Mouse (Mus musculus): ENCODE data around the gene E130116L18Rik. TPM values are rescaled to one million over a fixed set of nuclear protein-coding genes. Genes with fewer than 3 reads are reported as not detected.
"Not testable (repeated sequence)": the region's sequence is repeated elsewhere in the genome, so short reads cannot be mapped to it uniquely, and the experiment has no call there.

E130116L18Rik gene
- polyA plus RNA-seq, 1 experiment from 2014 or later: not detected

- no peak overlapping the region for H3K27ac ChIP-seq (ENCODE audit: poor library complexity, severe bottlenecking)
- H3K27me3 ChIP-seq (replicated peaks): no peaks in the 10 kb centered on the region
- 84% methylated on average over 10 of the region's 10 CpGs for WGBS
- no peak overlapping the region for H3K4me3 ChIP-seq
- no peaks in the 10 kb centered on the region for H3K9me3 ChIP-seq (replicated peaks)
- H3K9ac ChIP-seq: no peak overlapping the region
- peaks cover 6% of the 10 kb centered on the region; the same call in 1 of the 2 replicates for H3K4me1 ChIP-seq (replicated peaks)
- H3K36me3 ChIP-seq: peaks cover 17% of the 10 kb centered on the region
- no peak for ATAC-seq (ENCODE audit: insufficient number of reproducible peaks, low FRiP score)
- no peak overlapping the region for H3K4me2 ChIP-seq
Measured at GRCm38 (mm10) chr5:25245806-25246472, 23.0 kb upstream of the E130116L18Rik start.

GRCm38 (mm10) chr5:25243101-25243500 lies 20.1 kb upstream of the E130116L18Rik start:
- Histone ChIP-seq H3K4me2 (no peak overlapping the region), H3K27ac (ENCODE audit: poor library complexity, severe bottlenecking) (no peak overlapping the region), H3K4me1 (replicated peaks) (peaks cover 6% of the 10 kb centered on the region; the same call in 1 of the 2 replicates), H3K36me3 (peaks cover 5% of the 10 kb centered on the region; the same call in 1 of the 2 replicates), H3K9ac (no peak overlapping the region), H3K27me3 (replicated peaks) (no peaks in the 10 kb centered on the region), H3K4me3 (no peak overlapping the region), H3K9me3 (replicated peaks) (no peaks in the 10 kb centered on the region)
- 87% methylated on average over 6 of the region's 6 CpGs for WGBS
- no peak for ATAC-seq (ENCODE audit: insufficient number of reproducible peaks, low FRiP score)

GRCm38 (mm10) chr5:25224377-25224776 lies 1.4 kb upstream of the E130116L18Rik start:
- ATAC-seq (ENCODE audit: insufficient number of reproducible peaks, low FRiP score); H3K4me3 ChIP-seq; H3K9ac ChIP-seq; H3K27ac ChIP-seq (ENCODE audit: poor library complexity, severe bottlenecking); H3K27me3 ChIP-seq (replicated peaks); H3K36me3 ChIP-seq; H3K4me2 ChIP-seq; H3K9me3 ChIP-seq (replicated peaks); H3K4me1 ChIP-seq (replicated peaks): not testable (repeated sequence)
- WGBS: 89% methylated on average over 1 of the region's 1 CpGs

GRCm38 (mm10) chr5:25221604-25222003 lies 1.3 kb downstream of the E130116L18Rik start, which contains the start of gene Galnt11:
TSS of gene Galnt11 (plus strand) at chr5:25221904.
- Histone ChIP-seq H3K4me2 (peak within 1 kb of the TSS; percentile 72), H3K9me3 (replicated peaks) (no peaks in the 10 kb centered on the region), H3K9ac (peak within 1 kb of the TSS; percentile 95), H3K27ac (ENCODE audit: poor library complexity, severe bottlenecking) (peak within 1 kb of the TSS; percentile 89), H3K4me3 (peak within 1 kb of the TSS; percentile 79), H3K36me3 (no peaks in the 10 kb centered on the region), H3K4me1 (replicated peaks) (peaks cover 6% of the 10 kb centered on the region), H3K27me3 (replicated peaks) (no peaks in the 10 kb centered on the region)
- ATAC-seq (ENCODE audit: insufficient number of reproducible peaks, low FRiP score): no peak
- 83% methylated on average over 3 of the region's 3 CpGs for WGBS

- Histone ChIP-seq H3K4me2 (no peak overlapping the region), H3K27me3 (replicated peaks) (no peaks in the 10 kb centered on the region), H3K9me3 (replicated peaks) (no peaks in the 10 kb centered on the region), H3K27ac (ENCODE audit: poor library complexity, severe bottlenecking) (no peak overlapping the region), H3K4me3 (no peak overlapping the region), H3K9ac (no peak overlapping the region), H3K4me1 (replicated peaks) (no peaks in the 10 kb centered on the region), H3K36me3 (no peaks in the 10 kb centered on the region)
- WGBS: 66% methylated on average over 6 of the region's 6 CpGs
- ATAC-seq (ENCODE audit: insufficient number of reproducible peaks, low FRiP score): no peak
Measured at GRCm38 (mm10) chr5:25215006-25215405, 7.9 kb downstream of the E130116L18Rik start.

- not testable (repeated sequence) for H3K27me3 ChIP-seq (replicated peaks); H3K9ac ChIP-seq; H3K4me2 ChIP-seq; H3K36me3 ChIP-seq; H3K4me3 ChIP-seq; ATAC-seq (ENCODE audit: insufficient number of reproducible peaks, low FRiP score); H3K4me1 ChIP-seq (replicated peaks); H3K9me3 ChIP-seq (replicated peaks); H3K27ac ChIP-seq (ENCODE audit: poor library complexity, severe bottlenecking)
Measured at GRCm38 (mm10) chr5:25213216-25213615, 9.7 kb downstream of the E130116L18Rik start.

- Histone ChIP-seq H3K36me3 (no peaks in the 10 kb centered on the region), H3K4me2 (no peak overlapping the region), H3K27ac (ENCODE audit: poor library complexity, severe bottlenecking) (no peak overlapping the region), H3K4me3 (no peak overlapping the region), H3K27me3 (replicated peaks) (no peaks in the 10 kb centered on the region), H3K9me3 (replicated peaks) (peaks cover 3% of the 10 kb centered on the region; the same call in 1 of the 2 replicates), H3K9ac (no peak overlapping the region), H3K4me1 (replicated peaks) (no peaks in the 10 kb centered on the region)
- WGBS: 60% methylated on average over 1 of the region's 1 CpGs
- no peak for ATAC-seq (ENCODE audit: insufficient number of reproducible peaks, low FRiP score)
Measured at GRCm38 (mm10) chr5:25211872-25212271, 11.1 kb downstream of the E130116L18Rik start.

GRCm38 (mm10) chr5:25190521-25190920 lies 32.4 kb downstream of the E130116L18Rik start:
- Histone ChIP-seq H3K4me1 (replicated peaks) (no peaks in the 10 kb centered on the region), H3K9me3 (replicated peaks) (no peaks in the 10 kb centered on the region), H3K9ac (no peak overlapping the region), H3K4me3 (no peak overlapping the region), H3K36me3 (no peaks in the 10 kb centered on the region), H3K27ac (ENCODE audit: poor library complexity, severe bottlenecking) (no peak overlapping the region), H3K4me2 (no peak overlapping the region), H3K27me3 (replicated peaks) (no peaks in the 10 kb centered on the region)
- 78% methylated on average over 2 of the region's 2 CpGs for WGBS
- ATAC-seq (ENCODE audit: insufficient number of reproducible peaks, low FRiP score): no peak

- Histone ChIP-seq H3K4me1 (replicated peaks) (no peaks in the 10 kb centered on the region), H3K9ac (no peak overlapping the region), H3K27me3 (replicated peaks) (no peaks in the 10 kb centered on the region), H3K4me3 (no peak overlapping the region), H3K27ac (ENCODE audit: poor library complexity, severe bottlenecking) (no peak overlapping the region), H3K4me2 (no peak overlapping the region), H3K9me3 (replicated peaks) (no peaks in the 10 kb centered on the region), H3K36me3 (no peaks in the 10 kb centered on the region)
- ATAC-seq (ENCODE audit: insufficient number of reproducible peaks, low FRiP score): no peak
- 38% methylated on average over 1 of the region's 1 CpGs for WGBS
Measured at GRCm38 (mm10) chr5:25188802-25189201, 34.2 kb downstream of the E130116L18Rik start.

- no peaks in the 10 kb centered on the region for H3K4me1 ChIP-seq (replicated peaks)
- H3K4me2 ChIP-seq: no peak overlapping the region
- no peak for ATAC-seq (ENCODE audit: insufficient number of reproducible peaks, low FRiP score)
- no peaks in the 10 kb centered on the region for H3K36me3 ChIP-seq
- no peak overlapping the region for H3K4me3 ChIP-seq
- H3K9me3 ChIP-seq (replicated peaks): no peaks in the 10 kb centered on the region
- H3K27ac ChIP-seq (ENCODE audit: poor library complexity, severe bottlenecking): no peak overlapping the region
- no peaks in the 10 kb centered on the region for H3K27me3 ChIP-seq (replicated peaks)
- no peak overlapping the region for H3K9ac ChIP-seq
Measured at GRCm38 (mm10) chr5:25187727-25188126, 35.2 kb downstream of the E130116L18Rik start.

- no peaks in the 10 kb centered on the region for H3K27me3 ChIP-seq (replicated peaks)
- H3K27ac ChIP-seq (ENCODE audit: poor library complexity, severe bottlenecking): no peak overlapping the region
- no peaks in the 10 kb centered on the region; the same call in 1 of the 2 replicates for H3K4me1 ChIP-seq (replicated peaks)
- ATAC-seq (ENCODE audit: insufficient number of reproducible peaks, low FRiP score): no peak
- no peak overlapping the region for H3K4me3 ChIP-seq
- 32% methylated on average over 2 of the region's 2 CpGs for WGBS
- no peaks in the 10 kb centered on the region for H3K9me3 ChIP-seq (replicated peaks)
- no peak overlapping the region for H3K9ac ChIP-seq
- no peak overlapping the region for H3K4me2 ChIP-seq
- no peaks in the 10 kb centered on the region for H3K36me3 ChIP-seq
Measured at GRCm38 (mm10) chr5:25184594-25184993, 38.4 kb downstream of the E130116L18Rik start.

GRCm38 (mm10) chr5:25183595-25183994 lies 39.4 kb downstream of the E130116L18Rik start:
- Histone ChIP-seq H3K27me3 (replicated peaks) (no peaks in the 10 kb centered on the region), H3K4me2 (no peak overlapping the region), H3K27ac (ENCODE audit: poor library complexity, severe bottlenecking) (no peak overlapping the region), H3K4me1 (replicated peaks) (no peaks in the 10 kb centered on the region; the same call in 1 of the 2 replicates), H3K36me3 (no peaks in the 10 kb centered on the region), H3K9me3 (replicated peaks) (peaks cover 4% of the 10 kb centered on the region), H3K4me3 (no peak overlapping the region), H3K9ac (no peak overlapping the region)
- 83% methylated on average over 4 of the region's 4 CpGs for WGBS
- no peak for ATAC-seq (ENCODE audit: insufficient number of reproducible peaks, low FRiP score)

All from heart, embryonic 12.5 days (tissue).